Comparison of ENCODE assay signal across 9 mouse cellular contexts in the genomic region with DNA sequence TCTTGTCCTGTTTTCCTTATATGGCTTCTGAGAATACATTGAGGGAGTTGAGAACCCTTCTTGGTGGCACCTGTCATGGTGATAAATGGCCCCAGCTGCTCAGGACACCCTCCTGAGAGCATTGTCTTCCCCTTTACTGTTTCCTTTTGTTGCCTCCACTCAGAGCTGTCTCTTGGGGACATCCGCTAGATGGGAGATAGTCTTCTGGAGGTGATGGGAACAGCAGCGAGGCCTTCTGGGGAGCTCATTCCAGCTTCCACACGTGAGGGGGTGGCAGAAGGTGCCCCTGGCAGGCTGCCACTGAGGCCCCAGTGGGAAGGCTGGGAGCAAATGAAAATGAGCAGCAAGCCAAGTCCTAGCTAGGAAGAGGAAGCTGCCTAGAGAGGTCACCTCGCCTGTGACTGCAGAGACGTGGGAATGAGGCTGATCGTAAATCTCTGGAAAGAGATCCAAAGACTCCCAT. TPM values are rescaled to one million over a fixed set of nuclear protein-coding genes. Genes with fewer than 3 reads are reported as not detected.
DNase-seq lines count a peak whose midpoint lies in the region; ATAC-seq lines count a peak whose summit lies in the region.
"Had no signal": no experiment of that assay in that cellular context is flagged by ENCODE, and none has a peak within 500 bp of the region (broad histone marks: within the 10 kb centered on the region; RNA-seq: fewer than 3 reads in every experiment).

No protein-coding gene starts in this region.

- 14% methylated on average over 6 of the region's 6 CpGs for WGBS in kidney, embryonic 14.5 days
- WGBS in neural tube, embryonic 15.5 days = 15% methylated on average over 6 of the region's 6 CpGs

- no peak overlapping the region for H3K9ac ChIP-seq in kidney, embryonic 14.5 days (ENCODE audit: low read depth, low read length)
- H3K9ac ChIP-seq in neural tube, embryonic 15.5 days (replicated peaks) = no peak overlapping the region
- H3K9ac ChIP-seq: embryonic facial prominence, embryonic 13.5 days had no signal

- peak overlapping the region; percentile 51; the same call in 1 of the 2 replicates for H3K27ac ChIP-seq in kidney, embryonic 14.5 days (ENCODE audit: low read depth, low read length)
- H3K27ac ChIP-seq in neural tube, embryonic 15.5 days (replicated peaks) = peak overlapping the region; percentile 4; the same call in 1 of the 2 replicates

- DNase-seq in left cerebral cortex, postnatal 4 days = peak; percentile 65
- no peak for DNase-seq in left cerebral cortex, postnatal 14 days (ENCODE audit: low spot score in 2 of 2)
- peak; percentile 83 for DNase-seq in cerebellum, adult 9-11 months
- no peak for DNase-seq in liver
- no peak for DNase-seq in left cerebral cortex, postnatal 36 days (ENCODE audit: low spot score in 2 of 2)
- no peak for DNase-seq in layer of hippocampus, adult 8-10 months (ENCODE audit: low spot score in 2 of 2)

- H3K27me3 ChIP-seq in kidney, embryonic 14.5 days (ENCODE audit: control insufficient read depth, insufficient read depth, low read length) = no peaks in the 10 kb centered on the region
- H3K27me3 ChIP-seq in neural tube, embryonic 15.5 days (replicated peaks) = no peaks in the 10 kb centered on the region
- H3K27me3 ChIP-seq: embryonic facial prominence, embryonic 13.5 days had no signal

- H3K4me3 ChIP-seq in kidney, embryonic 14.5 days (ENCODE audit: low read length) = no peak overlapping the region
- no peak overlapping the region for H3K4me3 ChIP-seq in neural tube, embryonic 15.5 days (replicated peaks)
- H3K4me3 ChIP-seq: embryonic facial prominence, embryonic 13.5 days had no signal

- intact Hi-C loops in left cerebral cortex, postnatal 4 days (cut with DNase I) = loop anchor here (10.0 kb wide), 1 partner anchor 198 kb away; no protein-coding TSS in a partner anchor
- intact Hi-C loops in left cerebral cortex, postnatal 14 days (cut with DNase I) = no loop called here
- intact Hi-C loops in left cerebral cortex, postnatal 36 days (cut with DNase I) = no loop called here

- H3K4me1 ChIP-seq in kidney, embryonic 14.5 days (ENCODE audit: control insufficient read depth, insufficient read depth, low read length) = peaks cover 26% of the 10 kb centered on the region
- H3K4me1 ChIP-seq in neural tube, embryonic 15.5 days = peaks cover 18% of the 10 kb centered on the region

- no peak overlapping the region for H3K4me2 ChIP-seq in kidney, embryonic 14.5 days (replicated peaks; ENCODE audit: low read depth, low read length)
- no peak overlapping the region for H3K4me2 ChIP-seq in neural tube, embryonic 15.5 days
- H3K4me2 ChIP-seq: embryonic facial prominence, embryonic 13.5 days had no signal

- H3K9me3 ChIP-seq in kidney, embryonic 14.5 days (ENCODE audit: control insufficient read depth, low read length) = no peaks in the 10 kb centered on the region
- H3K9me3 ChIP-seq in neural tube, embryonic 15.5 days (replicated peaks) = no peaks in the 10 kb centered on the region
- H3K9me3 ChIP-seq: embryonic facial prominence, embryonic 13.5 days had no signal

- peaks cover 41% of the 10 kb centered on the region for H3K36me3 ChIP-seq in kidney, embryonic 14.5 days (ENCODE audit: control insufficient read depth, insufficient read depth, low read length)
- peaks cover 44% of the 10 kb centered on the region for H3K36me3 ChIP-seq in neural tube, embryonic 15.5 days

- ATAC-seq in kidney, embryonic 14.5 days (ENCODE audit: low FRiP score, low TSS enrichment) = peak; percentile 72
- no peak for ATAC-seq in neural tube, embryonic 15.5 days (ENCODE audit: low FRiP score)

RNA-seq across cellular contexts. Expression of gene Pqlc2, which starts 27.5 kb away (rescaled TPM):
- 10 to 100 TPM; 12.7 to 12.9 TPM for total RNA-seq in left cerebral cortex, postnatal 4 days (2021)
- 10 to 100 TPM; 15.1 to 15.4 TPM for total RNA-seq in left cerebral cortex, postnatal 14 days (2021)
- 10.4 and 13.3 TPM in 2 replicates for polyA plus RNA-seq in kidney, embryonic 14.5 days (2014; fragmentation: Nextera tagmentation; extraction: Ambion mirVana)
- polyA plus RNA-seq in neural tube, embryonic 15.5 days (2015; fragmentation: Nextera tagmentation; extraction: Ambion mirVana) = 14.0 and 14.1 TPM in 2 replicates
- total RNA-seq in left cerebral cortex, postnatal 36 days (2021) = 10 to 100 TPM; 11.1 to 13.4 TPM
- 10 to 100 TPM; 13.0 to 17.7 (median 16.4) TPM for total RNA-seq in layer of hippocampus, adult 8-10 months (2022)

RNA-seq across cellular contexts. Expression of gene Akr7a5, which starts 27.6 kb away (rescaled TPM):
- 10 to 100 TPM; 24.9 to 26.4 TPM for total RNA-seq in left cerebral cortex, postnatal 4 days (2021)
- total RNA-seq in left cerebral cortex, postnatal 14 days (2021) = 10 to 100 TPM; 26.7 to 28.9 TPM
- polyA plus RNA-seq in kidney, embryonic 14.5 days (2014; fragmentation: Nextera tagmentation; extraction: Ambion mirVana) = 139 and 141 TPM in 2 replicates
- 64.4 and 78.1 TPM in 2 replicates for polyA plus RNA-seq in neural tube, embryonic 15.5 days (2015; fragmentation: Nextera tagmentation; extraction: Ambion mirVana)
- total RNA-seq in left cerebral cortex, postnatal 36 days (2021) = 10 to 100 TPM; 24.9 to 32.3 TPM
- 10 to 100 TPM; 25.5 to 34.0 (median 30.5) TPM for total RNA-seq in layer of hippocampus, adult 8-10 months (2022)

Comparison
In these comparisons a context has a peak if more than half of its experiments do, and no peak if none do; other contexts are left out.
1. DNase-seq: peak in left cerebral cortex, postnatal 4 days (single experiment) and cerebellum, adult 9-11 months (single experiment); none in left cerebral cortex, postnatal 14 days (0 of 2), liver (single experiment), left cerebral cortex, postnatal 36 days (0 of 2) and layer of hippocampus, adult 8-10 months (0 of 2).